Mouse (Mus musculus): ENCODE measurements around the gene Gm14569.

DNA sequence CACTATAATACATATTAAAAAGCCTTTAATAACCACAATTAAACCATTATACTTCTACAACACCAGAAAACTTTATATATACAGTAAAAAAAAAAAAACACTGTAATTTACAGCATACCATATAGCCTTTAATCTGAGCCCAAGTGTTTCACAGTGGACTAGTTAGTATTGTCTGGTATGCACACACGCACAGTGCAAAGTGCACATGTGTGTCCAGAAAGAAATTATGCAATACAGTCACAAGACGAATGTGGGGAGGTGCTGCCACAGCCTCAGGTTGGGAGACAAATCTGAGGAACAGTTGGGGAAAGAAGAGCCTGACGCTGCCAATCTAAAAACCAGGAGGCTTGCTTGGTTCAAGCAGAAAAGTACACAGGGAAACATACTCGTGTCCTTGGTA lies 42.1 kb upstream of the Gm14569 start:
- TF ChIP-seq TAL1 (IDR thresholded peaks at IDR 0.05; ENCODE audit: low read length) (no peak), GATA1 (IDR thresholded peaks at IDR 0.05; ENCODE audit: low read length) (no peak)
